Mouse (Mus musculus): ENCODE measurements around the gene Atp6ap1l. TPM values are rescaled to one million over a fixed set of nuclear protein-coding genes. Genes with fewer than 3 reads are reported as not detected.
"Not testable (repeated sequence)": the region's sequence is repeated elsewhere in the genome, so short reads cannot be mapped to it uniquely, and the experiment has no call there.

Atp6ap1l gene
- total RNA-seq (2014; rRNA removed; ENCODE audit: low replicate concordance) (0.38 TPM in 1 of 2 replicates, not detected in the other), polyA plus RNA-seq (2015; fragmentation: Nextera tagmentation; extraction: Ambion mirVana) (0.69 and 0.98 TPM in 2 replicates)

- H3K4me1 ChIP-seq (ENCODE audit: control insufficient read depth, insufficient read depth), result no peaks in the 10 kb centered on the region
- H3K9ac ChIP-seq (replicated peaks; ENCODE audit: low read depth, low read length), result no peak within 1 kb of the TSS
- ATAC-seq (ENCODE audit: insufficient read depth, low read depth) (no peak), DNase-seq (ENCODE audit: low spot score) (no peak)
- no peaks in the 10 kb centered on the region for H3K27me3 ChIP-seq (ENCODE audit: control insufficient read depth, insufficient read depth, low read length)
- no peaks in the 10 kb centered on the region for H3K36me3 ChIP-seq (replicated peaks; ENCODE audit: control insufficient read depth, insufficient read depth, low read length)
- no peak for TF ChIP-seq CTCF (IDR thresholded peaks at IDR 0.05; ENCODE audit: low read depth)
- TF ChIP-seq EP300 (IDR thresholded peaks at IDR 0.05; ENCODE audit: low read depth), result no peak
- H3K27ac ChIP-seq (ENCODE audit: low read depth), result no peak within 1 kb of the TSS
- H3K4me2 ChIP-seq (ENCODE audit: low read depth, low read length), result no peak within 1 kb of the TSS
- WGBS, result 89% methylated on average over 5 of the region's 5 CpGs
- H3K9me3 ChIP-seq (replicated peaks; ENCODE audit: control insufficient read depth, low read length), result no peaks in the 10 kb centered on the region
- H3K4me3 ChIP-seq (ENCODE audit: low read depth, low read length), result no peak within 1 kb of the TSS
Measured at GRCm38 (mm10) chr13:90905176-90905575, at the start of gene Atp6ap1l. Gene Atp6ap1l, minus strand, starts transcription at chr13:90905355.

DNA sequence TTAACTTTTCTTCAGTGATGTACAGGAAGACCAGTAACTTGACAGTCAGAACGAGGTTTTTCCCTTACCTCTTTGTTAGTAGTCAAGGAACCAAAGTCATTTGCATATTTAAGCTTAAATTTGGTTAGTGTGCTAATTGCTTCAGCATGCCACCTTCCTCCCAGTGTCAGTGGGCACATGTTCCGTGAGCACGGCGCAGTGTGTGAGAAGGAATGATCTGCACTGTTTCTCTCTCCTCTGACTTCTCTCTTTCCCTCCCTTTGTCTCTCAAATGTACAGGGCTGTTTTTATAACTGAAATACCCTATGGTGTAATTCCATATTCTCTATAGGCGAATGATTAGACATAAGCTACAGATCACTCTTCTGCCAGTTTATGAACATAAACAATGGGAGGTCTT is 34.4 kb upstream of the Atp6ap1l start:
- Histone ChIP-seq H3K9me3 (replicated peaks; ENCODE audit: control insufficient read depth, low read length) (no peaks in the 10 kb centered on the region), H3K27ac (ENCODE audit: low read depth) (no peak overlapping the region), H3K27me3 (ENCODE audit: control insufficient read depth, insufficient read depth, low read length) (no peaks in the 10 kb centered on the region), H3K36me3 (replicated peaks; ENCODE audit: control insufficient read depth, insufficient read depth, low read length) (no peaks in the 10 kb centered on the region), H3K9ac (replicated peaks; ENCODE audit: low read depth, low read length) (no peak overlapping the region), H3K4me2 (ENCODE audit: low read depth, low read length) (no peak overlapping the region), H3K4me1 (ENCODE audit: control insufficient read depth, insufficient read depth) (no peaks in the 10 kb centered on the region), H3K4me3 (ENCODE audit: low read depth, low read length) (no peak overlapping the region)
- DNase-seq (ENCODE audit: low spot score) (no peak), ATAC-seq (ENCODE audit: insufficient read depth, low read depth) (no peak)
- TF ChIP-seq CTCF (IDR thresholded peaks at IDR 0.05; ENCODE audit: low read depth) (no peak), EP300 (IDR thresholded peaks at IDR 0.05; ENCODE audit: low read depth) (no peak)
- WGBS, result 78% methylated on average over 5 of the region's 5 CpGs

DNA sequence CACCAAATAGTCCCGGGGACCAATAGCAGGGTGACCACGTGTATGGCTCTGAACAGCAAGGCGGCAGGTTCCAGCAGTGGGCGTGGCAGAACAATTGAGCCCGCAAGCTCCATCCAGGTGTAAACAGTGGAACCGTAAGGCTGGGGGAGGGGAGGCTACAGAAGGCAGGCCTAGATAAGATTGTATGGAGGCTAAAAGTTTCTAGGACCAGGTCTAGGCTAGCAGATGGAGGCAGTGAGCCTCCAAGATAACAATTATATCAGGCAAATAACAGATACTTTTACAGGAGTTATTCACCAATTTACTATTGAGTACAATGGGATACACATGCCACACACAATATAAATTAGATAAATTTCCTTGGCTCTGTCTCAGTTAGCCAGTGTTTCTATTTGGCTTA is 34.0 kb upstream of the Atp6ap1l start:
- no peak for TF ChIP-seq CTCF (IDR thresholded peaks at IDR 0.05; ENCODE audit: low read depth)
- TF ChIP-seq EP300 (IDR thresholded peaks at IDR 0.05; ENCODE audit: low read depth), result no peak
- no peak for DNase-seq (ENCODE audit: low spot score)
- 61% methylated on average over 6 of the region's 6 CpGs for WGBS
- Histone ChIP-seq H3K4me3 (ENCODE audit: low read depth, low read length) (no peak overlapping the region), H3K27me3 (ENCODE audit: control insufficient read depth, insufficient read depth, low read length) (no peaks in the 10 kb centered on the region), H3K9me3 (replicated peaks; ENCODE audit: control insufficient read depth, low read length) (no peaks in the 10 kb centered on the region), H3K27ac (ENCODE audit: low read depth) (no peak overlapping the region), H3K36me3 (replicated peaks; ENCODE audit: control insufficient read depth, insufficient read depth, low read length) (no peaks in the 10 kb centered on the region), H3K4me2 (ENCODE audit: low read depth, low read length) (no peak overlapping the region), H3K4me1 (ENCODE audit: control insufficient read depth, insufficient read depth) (no peaks in the 10 kb centered on the region), H3K9ac (replicated peaks; ENCODE audit: low read depth, low read length) (no peak overlapping the region)
- no peak for ATAC-seq (ENCODE audit: insufficient read depth, low read depth)

DNA sequence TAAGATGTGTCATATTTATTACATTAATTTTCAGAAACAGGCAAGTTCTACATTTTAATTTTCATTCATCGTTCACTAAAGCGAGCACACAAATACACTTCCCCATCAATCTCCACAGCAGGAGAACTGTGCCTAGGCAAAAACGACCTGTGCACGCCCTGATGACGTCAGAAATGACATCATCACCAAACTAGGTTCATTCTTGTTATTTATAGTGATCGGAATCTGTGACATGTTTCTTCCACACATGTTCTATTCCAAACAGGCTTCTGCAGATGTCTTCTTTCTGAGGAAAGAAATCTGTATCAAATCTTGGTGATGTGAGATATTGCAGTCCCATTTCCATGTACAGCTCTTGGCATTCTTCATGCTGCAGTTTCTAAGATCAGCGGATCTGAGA is 30.7 kb upstream of the Atp6ap1l start:
- 80% methylated on average over 7 of the region's 7 CpGs for WGBS
- no peak overlapping the region for H3K4me3 ChIP-seq (ENCODE audit: low read depth, low read length)
- no peak overlapping the region for H3K9ac ChIP-seq (replicated peaks; ENCODE audit: low read depth, low read length)
- H3K27me3 ChIP-seq (ENCODE audit: control insufficient read depth, insufficient read depth, low read length), result no peaks in the 10 kb centered on the region
- no peak overlapping the region for H3K27ac ChIP-seq (ENCODE audit: low read depth)
- TF ChIP-seq CTCF (IDR thresholded peaks at IDR 0.05; ENCODE audit: low read depth) (no peak), EP300 (IDR thresholded peaks at IDR 0.05; ENCODE audit: low read depth) (no peak)
- H3K4me2 ChIP-seq (ENCODE audit: low read depth, low read length), result no peak overlapping the region
- H3K9me3 ChIP-seq (replicated peaks; ENCODE audit: control insufficient read depth, low read length), result no peaks in the 10 kb centered on the region
- DNase-seq (ENCODE audit: low spot score), result no peak
- ATAC-seq (ENCODE audit: insufficient read depth, low read depth), result no peak
- no peaks in the 10 kb centered on the region for H3K36me3 ChIP-seq (replicated peaks; ENCODE audit: control insufficient read depth, insufficient read depth, low read length)
- no peaks in the 10 kb centered on the region for H3K4me1 ChIP-seq (ENCODE audit: control insufficient read depth, insufficient read depth)

GRCm38 (mm10) chr13:90933256-90933655 is 28.1 kb upstream of the Atp6ap1l start:
- H3K9me3 ChIP-seq (replicated peaks; ENCODE audit: control insufficient read depth, low read length), result no peaks in the 10 kb centered on the region
- H3K27me3 ChIP-seq (ENCODE audit: control insufficient read depth, insufficient read depth, low read length), result no peaks in the 10 kb centered on the region
- no peak for ATAC-seq (ENCODE audit: insufficient read depth, low read depth)
- H3K4me1 ChIP-seq (ENCODE audit: control insufficient read depth, insufficient read depth), result no peaks in the 10 kb centered on the region
- no peaks in the 10 kb centered on the region for H3K36me3 ChIP-seq (replicated peaks; ENCODE audit: control insufficient read depth, insufficient read depth, low read length)
- no peak overlapping the region for H3K4me3 ChIP-seq (ENCODE audit: low read depth, low read length)
- no peak overlapping the region for H3K27ac ChIP-seq (ENCODE audit: low read depth)
- WGBS, result 65% methylated on average over 3 of the region's 3 CpGs
- DNase-seq (ENCODE audit: low spot score), result no peak
- TF ChIP-seq EP300 (IDR thresholded peaks at IDR 0.05; ENCODE audit: low read depth), result no peak
- TF ChIP-seq CTCF (IDR thresholded peaks at IDR 0.05; ENCODE audit: low read depth), result no peak
- no peak overlapping the region for H3K4me2 ChIP-seq (ENCODE audit: low read depth, low read length)
- no peak overlapping the region for H3K9ac ChIP-seq (replicated peaks; ENCODE audit: low read depth, low read length)

DNA sequence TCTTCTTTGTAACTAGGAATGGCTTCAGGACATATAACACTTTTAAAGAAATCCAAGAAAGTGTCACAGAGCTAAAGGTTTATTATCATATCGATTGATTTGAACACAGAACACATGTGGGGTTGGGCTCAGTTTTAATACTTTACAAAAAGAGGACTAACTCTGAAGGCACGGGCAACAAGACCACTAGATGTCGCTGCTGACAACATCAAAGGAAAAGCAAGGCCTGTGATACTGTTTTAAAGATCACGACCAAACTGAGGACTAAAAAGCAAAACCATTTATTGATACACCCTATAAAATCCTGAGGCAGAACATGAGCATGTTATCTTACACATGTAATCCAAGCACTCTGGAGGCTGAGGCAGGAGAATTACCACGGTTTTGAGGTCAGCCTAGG is 24.7 kb upstream of the Atp6ap1l start:
- Histone ChIP-seq H3K4me2 (ENCODE audit: low read depth, low read length) (no peak overlapping the region), H3K27me3 (ENCODE audit: control insufficient read depth, insufficient read depth, low read length) (no peaks in the 10 kb centered on the region), H3K9me3 (replicated peaks; ENCODE audit: control insufficient read depth, low read length) (no peaks in the 10 kb centered on the region), H3K36me3 (replicated peaks; ENCODE audit: control insufficient read depth, insufficient read depth, low read length) (peaks cover 21% of the 10 kb centered on the region), H3K4me1 (ENCODE audit: control insufficient read depth, insufficient read depth) (no peaks in the 10 kb centered on the region), H3K4me3 (ENCODE audit: low read depth, low read length) (no peak overlapping the region), H3K9ac (replicated peaks; ENCODE audit: low read depth, low read length) (no peak overlapping the region), H3K27ac (ENCODE audit: low read depth) (no peak overlapping the region)
- TF ChIP-seq EP300 (IDR thresholded peaks at IDR 0.05; ENCODE audit: low read depth), result no peak
- TF ChIP-seq CTCF (IDR thresholded peaks at IDR 0.05; ENCODE audit: low read depth), result peak; percentile 78
- no peak; the same call in 1 of the 2 replicates for ATAC-seq (ENCODE audit: insufficient read depth, low read depth)
- WGBS, result 18% methylated on average over 5 of the region's 5 CpGs
- DNase-seq (ENCODE audit: low spot score), result peak; percentile 55

DNA sequence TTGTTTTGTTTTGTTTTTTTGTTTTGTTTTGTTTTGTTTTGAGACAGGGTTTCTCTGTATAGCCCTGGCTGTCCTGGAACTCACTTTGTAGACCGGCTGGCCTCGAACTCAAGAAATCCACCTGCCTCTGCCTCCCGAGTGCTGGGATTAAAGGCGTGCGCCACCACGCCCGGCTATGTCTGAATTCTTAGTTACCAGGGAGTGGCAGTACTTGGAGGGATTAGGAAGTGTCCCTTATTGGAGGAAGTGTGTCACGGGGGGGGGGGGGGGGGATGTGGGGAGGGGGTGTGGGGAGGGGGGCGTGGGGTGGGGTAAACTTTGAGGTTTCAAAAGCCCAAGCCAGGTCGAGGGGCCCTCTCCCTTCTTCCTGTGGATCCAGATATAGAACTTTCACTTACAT is 23.1 kb upstream of the Atp6ap1l start:
- ATAC-seq (ENCODE audit: insufficient read depth, low read depth); H3K4me3 ChIP-seq (ENCODE audit: low read depth, low read length); H3K27me3 ChIP-seq (ENCODE audit: control insufficient read depth, insufficient read depth, low read length); DNase-seq (ENCODE audit: low spot score); H3K9me3 ChIP-seq (replicated peaks; ENCODE audit: control insufficient read depth, low read length); H3K4me1 ChIP-seq (ENCODE audit: control insufficient read depth, insufficient read depth); H3K27ac ChIP-seq (ENCODE audit: low read depth); H3K9ac ChIP-seq (replicated peaks; ENCODE audit: low read depth, low read length); H3K4me2 ChIP-seq (ENCODE audit: low read depth, low read length): not testable (repeated sequence)
- H3K36me3 ChIP-seq (replicated peaks; ENCODE audit: control insufficient read depth, insufficient read depth, low read length), result peaks cover 23% of the 10 kb centered on the region
- 86% methylated on average over 8 of the region's 10 CpGs for WGBS
